Comparison of ENCODE assay signal across 11 mouse cellular contexts in genomic region chr8:124393927-124394326, GRCm38 (mm10). TPM values are rescaled to one million over a fixed set of nuclear protein-coding genes. Genes with fewer than 3 reads are reported as not detected.
DNase-seq lines count a peak whose midpoint lies in the region; ATAC-seq and TF ChIP-seq lines count a peak whose summit lies in the region.
"Had no signal": no experiment of that assay in that cellular context is flagged by ENCODE, and none has a peak within 500 bp of the region (broad histone marks: within the 10 kb centered on the region; RNA-seq: fewer than 3 reads in every experiment).

No protein-coding gene starts in this region.

- TF ChIP-seq EP300 in stomach, postnatal 0 days (optimal IDR thresholded peaks at IDR 0.05), result no peak

- no peak overlapping the region for H3K4me2 ChIP-seq in kidney, postnatal 0 days (ENCODE audit: low read length)
- no peak overlapping the region for H3K4me2 ChIP-seq in stomach, postnatal 0 days (replicated peaks; ENCODE audit: low read depth)
- H3K4me2 ChIP-seq: liver, embryonic 13.5 days had no signal

- H3K4me1 ChIP-seq in kidney, postnatal 0 days (replicated peaks; ENCODE audit: insufficient read depth, low read length), result no peaks in the 10 kb centered on the region
- peaks cover 4% of the 10 kb centered on the region for H3K4me1 ChIP-seq in testis, adult 2 months (ENCODE audit: control insufficient read depth, insufficient read depth, low read length)
- no peaks in the 10 kb centered on the region for H3K4me1 ChIP-seq in bone marrow, adult 2 months (ENCODE audit: control insufficient read depth, insufficient read depth, low read length)
- no peaks in the 10 kb centered on the region for H3K4me1 ChIP-seq in stomach, postnatal 0 days (replicated peaks; ENCODE audit: control insufficient read depth, insufficient read depth)
- H3K4me1 ChIP-seq: liver, embryonic 13.5 days had no signal

- no peak overlapping the region for H3K9ac ChIP-seq in kidney, postnatal 0 days (ENCODE audit: low read depth, low read length)
- H3K9ac ChIP-seq in stomach, postnatal 0 days (ENCODE audit: low read length), result no peak overlapping the region
- H3K9ac ChIP-seq: liver, embryonic 13.5 days had no signal

- no peaks in the 10 kb centered on the region for H3K36me3 ChIP-seq in kidney, postnatal 0 days (ENCODE audit: insufficient read depth, low read length)
- H3K36me3 ChIP-seq in testis, adult 2 months (ENCODE audit: control insufficient read depth, insufficient read depth, low read length), result no peaks in the 10 kb centered on the region
- H3K36me3 ChIP-seq in stomach, postnatal 0 days (ENCODE audit: control insufficient read depth, insufficient read depth, low read length), result no peaks in the 10 kb centered on the region
- H3K36me3 ChIP-seq: liver, embryonic 13.5 days had no signal

- no peak for DNase-seq in kidney, postnatal 0 days (ENCODE audit: low spot score)
- DNase-seq in kidney, adult 11 months, result no peak
- DNase-seq in testis, postnatal 10 days (ENCODE audit: low spot score), result no peak
- no peak for DNase-seq in stomach, postnatal 0 days (ENCODE audit: low spot score)
- DNase-seq in adrenal gland, postnatal 14 days, result no peak
- DNase-seq: cerebellum, adult 11 months; gastrocnemius, postnatal 14 days; heart, postnatal 36 days; liver, embryonic 13.5 days had no signal

- H3K9me3 ChIP-seq in kidney, postnatal 0 days (replicated peaks; ENCODE audit: low read length), result no peaks in the 10 kb centered on the region
- H3K9me3 ChIP-seq in stomach, postnatal 0 days (ENCODE audit: control insufficient read depth, low read length), result 0 out of 2 replicates have a peak, but pooled peaks cover 3% of the 10 kb centered on the region
- H3K9me3 ChIP-seq: liver, embryonic 13.5 days had no signal

- ATAC-seq in kidney, postnatal 0 days (replicated peaks; ENCODE audit: low FRiP score, low read depth), result no peak
- no peak for ATAC-seq in stomach, postnatal 0 days (ENCODE audit: low FRiP score, low TSS enrichment)

- TF ChIP-seq CTCF in kidney, postnatal 0 days (IDR thresholded peaks at IDR 0.05; ENCODE audit: low read depth), result peak; percentile 28; the same call in 1 of the 2 replicates
- peak; percentile 66; the same call in 1 of the 2 replicates for TF ChIP-seq CTCF in testis, adult 2 months (IDR thresholded peaks at IDR 0.05; ENCODE audit: control insufficient read depth, insufficient read depth, insufficient replicate concordance, low read depth, low read length)
- peak; percentile 28; the same call in 1 of the 2 replicates for TF ChIP-seq CTCF in bone marrow, adult 2 months (IDR thresholded peaks at IDR 0.05; ENCODE audit: control insufficient read depth, insufficient read depth, low read length)
- TF ChIP-seq CTCF in stomach, postnatal 0 days (IDR thresholded peaks at IDR 0.05; ENCODE audit: low read depth), result peak; percentile 59

- no peak overlapping the region for H3K27ac ChIP-seq in kidney, postnatal 0 days
- no peak overlapping the region for H3K27ac ChIP-seq in testis, adult 2 months (ENCODE audit: control insufficient read depth, insufficient read depth, low read depth, low read length)
- no peak overlapping the region for H3K27ac ChIP-seq in bone marrow, adult 2 months (ENCODE audit: control insufficient read depth, insufficient read depth, low read depth, low read length, poor library complexity)
- H3K27ac ChIP-seq in stomach, postnatal 0 days (replicated peaks), result no peak overlapping the region
- H3K27ac ChIP-seq: liver, embryonic 13.5 days had no signal

- H3K27me3 ChIP-seq in kidney, postnatal 0 days (ENCODE audit: insufficient read depth, low read length), result no peaks in the 10 kb centered on the region
- no peaks in the 10 kb centered on the region for H3K27me3 ChIP-seq in testis, adult 2 months (ENCODE audit: control insufficient read depth, insufficient read depth, low read length)
- H3K27me3 ChIP-seq in stomach, postnatal 0 days (ENCODE audit: control insufficient read depth, insufficient read depth, low read length), result no peaks in the 10 kb centered on the region
- H3K27me3 ChIP-seq: liver, embryonic 13.5 days had no signal

- no peak overlapping the region for H3K4me3 ChIP-seq in kidney, postnatal 0 days (replicated peaks; ENCODE audit: low read depth, low read length)
- no peak overlapping the region for H3K4me3 ChIP-seq in testis, adult 2 months (ENCODE audit: control insufficient read depth, low read depth, low read length)
- no peak overlapping the region for H3K4me3 ChIP-seq in bone marrow, adult 2 months (replicated peaks; ENCODE audit: control insufficient read depth, low read depth, low read length)
- H3K4me3 ChIP-seq in stomach, postnatal 0 days (ENCODE audit: low read depth, low read length), result no peak overlapping the region
- H3K4me3 ChIP-seq: liver, embryonic 13.5 days had no signal

- TF ChIP-seq POLR2A in testis, adult 2 months (IDR thresholded peaks at IDR 0.05; ENCODE audit: control insufficient read depth, low read depth, low read length), result no peak
- no peak for TF ChIP-seq POLR2A in bone marrow, adult 2 months (IDR thresholded peaks at IDR 0.05; ENCODE audit: borderline replicate concordance, control insufficient read depth, low read depth, low read length)

- 86% methylated on average over 4 of the region's 4 CpGs for WGBS in kidney, postnatal 0 days
- WGBS in bone marrow, adult 2 months, result 76% methylated on average over 4 of the region's 4 CpGs
- WGBS in stomach, postnatal 0 days, result 78% methylated on average over 4 of the region's 4 CpGs

RNA-seq across cellular contexts. Expression of gene Pgbd5, which starts 45.5 kb away (rescaled TPM):
- polyA plus RNA-seq in kidney, postnatal 0 days (2015; fragmentation: Nextera tagmentation; extraction: Ambion mirVana), result 0.32 and 0.56 TPM in 2 replicates
- polyA plus RNA-seq in testis, adult 2 months (2012; rRNA removed), result 15.7 and 20.0 TPM in 2 replicates
- not detected in 2 replicates for polyA plus RNA-seq in bone marrow, adult 2 months (2011; ENCODE audit: insufficient read depth, insufficient read length, low replicate concordance, missing spikeins)
- polyA plus RNA-seq in stomach, postnatal 0 days (2015; fragmentation: Nextera tagmentation; extraction: Ambion mirVana), result 1.9 and 2.0 TPM in 2 replicates
- total RNA-seq in adrenal gland, postnatal 14 days (2021), result 5.4 and 5.9 TPM in 2 replicates
